Comparison of ENCODE assay signal across 11 mouse cellular contexts in the genomic region with DNA sequence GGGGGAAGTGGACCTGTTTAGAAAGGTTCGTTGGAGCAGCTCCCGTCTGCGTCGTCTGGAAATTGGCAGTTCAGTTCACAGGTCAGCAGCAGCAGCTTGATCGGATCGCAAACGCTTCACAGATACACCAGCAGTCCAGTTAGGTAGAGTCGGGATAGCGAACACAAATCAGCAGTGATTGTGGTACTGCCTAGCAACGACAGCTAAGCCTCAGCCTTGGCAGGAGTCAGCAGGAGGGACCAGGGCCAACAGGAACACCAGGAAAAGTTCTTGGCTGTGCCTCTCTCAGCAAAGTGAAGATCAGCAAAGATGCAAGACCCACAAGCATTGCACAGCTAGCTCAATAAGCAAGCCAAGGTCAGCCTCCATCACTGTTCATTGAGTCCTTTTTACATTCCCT.
DNase-seq lines count a peak whose midpoint lies in the region; ATAC-seq and TF ChIP-seq lines count a peak whose summit lies in the region.
"Had no signal": no experiment of that assay in that cellular context is flagged by ENCODE, and none has a peak within 500 bp of the region (broad histone marks: within the 10 kb centered on the region; RNA-seq: fewer than 3 reads in every experiment).

No protein-coding gene starts in this region.

- no peak overlapping the region for H3K9ac ChIP-seq in heart, adult 2 months (ENCODE audit: low read depth, low read length)
- no peak overlapping the region for H3K9ac ChIP-seq in heart, embryonic 11.5 days (ENCODE audit: low read depth, low read length)
- no peak overlapping the region for H3K9ac ChIP-seq in heart, embryonic 16.5 days (ENCODE audit: low read length)
- H3K9ac ChIP-seq: embryonic facial prominence, embryonic 15.5 days had no signal

- H3K79me2 ChIP-seq in heart, adult 2 months (replicated peaks; ENCODE audit: control insufficient read depth, insufficient read depth, low read length), result no peaks in the 10 kb centered on the region; the same call in 1 of the 2 replicates

- peaks cover 20% of the 10 kb centered on the region for H3K4me1 ChIP-seq in heart, adult 2 months (ENCODE audit: control insufficient read depth, insufficient read depth, low read length)
- peaks cover 13% of the 10 kb centered on the region for H3K4me1 ChIP-seq in heart, embryonic 11.5 days (ENCODE audit: control insufficient read depth, insufficient read depth, low read length)
- peaks cover 34% of the 10 kb centered on the region for H3K4me1 ChIP-seq in bone marrow macrophage, adult 2 months (ENCODE audit: control insufficient read depth, insufficient read depth, low read length)
- H3K4me1 ChIP-seq in heart, embryonic 16.5 days (ENCODE audit: control insufficient read depth, insufficient read depth, low read length), result peaks cover 20% of the 10 kb centered on the region

- H3K27ac ChIP-seq in heart, adult 2 months, result peak overlapping the region; percentile 15
- H3K27ac ChIP-seq in heart, embryonic 11.5 days (ENCODE audit: low read depth, low read length), result no peak overlapping the region
- peak overlapping the region; percentile 89; the same call in 1 of the 2 replicates for H3K27ac ChIP-seq in bone marrow macrophage, adult 2 months (ENCODE audit: insufficient read depth, low read depth, low read length)
- H3K27ac ChIP-seq in heart, embryonic 16.5 days (ENCODE audit: low read length), result peak overlapping the region; percentile 61
- H3K27ac ChIP-seq: embryonic facial prominence, embryonic 15.5 days had no signal

- 10% methylated on average over 10 of the region's 10 CpGs for WGBS in heart, adult 2 months
- 75% methylated on average over 10 of the region's 10 CpGs for WGBS in heart, embryonic 11.5 days (ENCODE audit: insufficient replicate concordance)
- 49% methylated on average over 10 of the region's 10 CpGs for WGBS in heart, embryonic 16.5 days

- H3K36me3 ChIP-seq in heart, adult 2 months (ENCODE audit: control insufficient read depth, insufficient read depth, low read length), result peaks cover 5% of the 10 kb centered on the region; the same call in 1 of the 2 replicates
- no peaks in the 10 kb centered on the region for H3K36me3 ChIP-seq in heart, embryonic 11.5 days (ENCODE audit: control insufficient read depth, insufficient read depth, low read length)
- H3K36me3 ChIP-seq in heart, embryonic 16.5 days (ENCODE audit: control insufficient read depth, insufficient read depth), result no peaks in the 10 kb centered on the region
- H3K36me3 ChIP-seq: embryonic facial prominence, embryonic 15.5 days; G1E had no signal

- ATAC-seq in heart, embryonic 11.5 days (replicated peaks; ENCODE audit: insufficient number of reproducible peaks, low FRiP score, low TSS enrichment), result no peak
- ATAC-seq in heart, embryonic 16.5 days (replicated peaks; ENCODE audit: extremely low read depth, insufficient read depth, low FRiP score), result peak; percentile 74

- no peak for TF ChIP-seq POLR2A in heart, adult 2 months (IDR thresholded peaks at IDR 0.05; ENCODE audit: insufficient read depth, low read depth, low read length)
- no peak for TF ChIP-seq POLR2A in bone marrow macrophage, adult 2 months (IDR thresholded peaks at IDR 0.05; ENCODE audit: borderline replicate concordance, low read depth, low read length)

- no peaks in the 10 kb centered on the region for H3K27me3 ChIP-seq in heart, adult 2 months (ENCODE audit: control insufficient read depth, insufficient read depth, low read length)
- no peaks in the 10 kb centered on the region for H3K27me3 ChIP-seq in heart, embryonic 11.5 days (ENCODE audit: control insufficient read depth, insufficient read depth, low read length)
- H3K27me3 ChIP-seq in heart, embryonic 16.5 days (ENCODE audit: control insufficient read depth, insufficient read depth, low read length), result no peaks in the 10 kb centered on the region
- H3K27me3 ChIP-seq: embryonic facial prominence, embryonic 15.5 days; megakaryocyte, embryonic 14.5 days had no signal

- H3K9me3 ChIP-seq in heart, embryonic 11.5 days (replicated peaks; ENCODE audit: control insufficient read depth, low read length), result no peaks in the 10 kb centered on the region
- no peaks in the 10 kb centered on the region for H3K9me3 ChIP-seq in heart, embryonic 16.5 days (replicated peaks; ENCODE audit: control insufficient read depth, low read length)
- H3K9me3 ChIP-seq: embryonic facial prominence, embryonic 15.5 days; megakaryocyte, embryonic 14.5 days had no signal

- no peak overlapping the region for H3K4me3 ChIP-seq in heart, adult 2 months
- no peak overlapping the region for H3K4me3 ChIP-seq in heart, embryonic 11.5 days (ENCODE audit: low read depth, low read length)
- no peak overlapping the region for H3K4me3 ChIP-seq in bone marrow macrophage, adult 2 months (ENCODE audit: insufficient read depth, low read length)
- H3K4me3 ChIP-seq in heart, embryonic 16.5 days (ENCODE audit: low read length), result no peak overlapping the region
- H3K4me3 ChIP-seq: embryonic facial prominence, embryonic 15.5 days had no signal

- peak; percentile 78 to 84 for DNase-seq in heart, adult 2 months
- peak; percentile 65 to 68 for DNase-seq in layer of hippocampus, postnatal 10 days (ENCODE audit: low spot score in 2 of 2)
- peak; percentile 64 for DNase-seq in ovary, adult 18-20 months (ENCODE audit: low spot score)
- DNase-seq in embryo, embryonic 10.5 days (ENCODE audit: low spot score), result no peak
- no peak for DNase-seq in B cell, adult 2 months

- TF ChIP-seq CTCF in heart, adult 2 months (IDR thresholded peaks at IDR 0.05), result no peak
- TF ChIP-seq CTCF in bone marrow macrophage, adult 2 months (IDR thresholded peaks at IDR 0.05; ENCODE audit: low read depth, low read length), result no peak

- intact Hi-C loops in heart, adult 2 months (cut with DNase I), result no loop called here

- 0 out of 2 replicates have a peak, but pooled peaks have one; percentile 41 for TF ChIP-seq EP300 in heart, adult 2 months (IDR thresholded peaks at IDR 0.05; ENCODE audit: insufficient read depth, low read depth, low read length)

- H3K4me2 ChIP-seq in heart, embryonic 11.5 days, result no peak overlapping the region
- no peak overlapping the region for H3K4me2 ChIP-seq in heart, embryonic 16.5 days (ENCODE audit: low read depth, low read length)
- H3K4me2 ChIP-seq: embryonic facial prominence, embryonic 15.5 days had no signal

Comparison
In these comparisons a context has a peak if more than half of its experiments do, and no peak if none do; other contexts are left out.
1. DNase-seq: peak in heart, adult 2 months (2 of 2), layer of hippocampus, postnatal 10 days (2 of 2) and ovary, adult 18-20 months (single experiment); none in embryo, embryonic 10.5 days (single experiment) and B cell, adult 2 months (0 of 2).